Mouse (Mus musculus): ENCODE results near the gene Tfb2m.
A peak's percentile ranks its signal among the peaks of the same experiment; 100 is the strongest.

The Tfb2m gene

DNA sequence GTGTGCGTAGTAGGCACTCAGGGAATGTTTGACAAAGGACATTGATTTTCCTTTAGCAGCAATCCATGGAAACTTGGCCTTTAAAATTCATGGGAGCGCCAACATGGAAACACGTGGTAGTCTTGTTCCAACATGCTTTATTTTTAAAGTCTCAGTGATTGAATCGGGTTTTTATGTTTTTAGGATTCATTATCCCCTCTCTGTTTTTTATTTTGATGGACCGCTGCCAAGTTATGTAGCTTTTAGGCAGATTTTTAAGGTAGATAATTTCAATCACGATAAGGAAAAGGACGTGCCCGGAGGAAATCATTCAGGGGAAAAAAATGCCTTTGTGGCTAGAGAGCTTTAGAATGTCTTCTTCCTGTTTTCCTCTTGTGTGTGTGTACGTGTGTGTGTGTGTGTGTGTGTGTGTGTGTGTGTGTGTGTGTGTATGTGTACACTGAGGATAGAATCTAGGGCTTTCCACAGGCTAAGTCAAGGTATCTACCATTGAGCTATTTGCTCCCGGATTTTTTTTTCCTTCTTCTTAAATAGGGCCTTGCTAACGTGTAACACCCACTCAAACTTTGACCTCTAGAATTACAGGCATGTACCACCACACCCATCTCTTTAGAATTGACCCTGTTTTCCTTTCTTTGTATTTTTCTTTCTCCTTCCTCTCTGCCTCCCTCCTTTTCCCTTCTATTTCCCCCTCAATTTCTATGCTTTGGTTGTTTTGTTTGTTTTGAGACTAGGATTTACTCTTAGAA lies 13.6 kb upstream of the Tfb2m start:
- no peak for DNase-seq (ENCODE audit: low spot score in 2 of 2)

- no peak for DNase-seq (ENCODE audit: low spot score in 2 of 2)
These were observed 10.9 kb upstream of the Tfb2m start for GRCm38 (mm10) chr1:179556921-179557320.

- DNase-seq (ENCODE audit: low spot score in 2 of 2) = no peak
These were observed 7.9 kb upstream of the Tfb2m start for GRCm38 (mm10) chr1:179553949-179554347.

DNA sequence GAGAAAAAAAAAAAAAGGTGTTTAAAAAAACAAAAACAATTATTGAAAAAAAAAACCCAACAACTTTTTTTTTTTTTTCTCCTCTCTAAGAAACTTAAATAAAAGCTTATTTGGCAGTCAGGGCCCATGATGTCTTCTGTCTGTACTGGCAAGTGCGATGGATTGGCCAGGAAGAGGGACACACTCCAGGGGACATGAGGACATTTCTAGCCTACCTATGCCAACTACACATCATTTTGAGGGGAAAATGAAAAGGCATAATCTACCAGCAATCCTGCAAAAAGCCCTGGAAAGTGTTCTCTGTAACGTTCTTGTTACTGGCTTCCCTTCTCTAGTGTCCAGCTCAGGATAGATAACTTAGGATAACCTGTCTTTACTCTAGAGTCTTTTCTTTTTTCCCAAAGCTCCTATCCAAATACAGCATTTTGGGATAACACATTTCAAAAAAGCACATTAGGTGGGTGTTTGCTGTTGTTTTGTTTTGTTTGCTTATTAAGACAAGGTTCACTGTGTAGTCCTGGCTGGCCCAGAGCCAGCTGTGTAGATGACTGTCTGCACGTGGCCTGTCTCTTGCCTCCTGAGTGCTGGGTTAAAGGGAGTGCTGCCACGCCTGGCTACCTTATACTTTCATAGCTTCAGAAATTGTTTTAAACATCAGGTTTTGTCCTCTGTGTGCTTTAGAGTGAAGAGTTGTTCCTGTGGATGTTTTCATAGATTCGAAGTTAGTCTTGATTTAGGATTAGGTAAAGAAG lies 7.3 kb upstream of the Tfb2m start:
- no peak for DNase-seq (ENCODE audit: low spot score in 2 of 2)

GRCm38 (mm10) chr1:179552751-179553150 lies 6.7 kb upstream of the Tfb2m start:
- no peak for DNase-seq (ENCODE audit: low spot score in 2 of 2)

DNA sequence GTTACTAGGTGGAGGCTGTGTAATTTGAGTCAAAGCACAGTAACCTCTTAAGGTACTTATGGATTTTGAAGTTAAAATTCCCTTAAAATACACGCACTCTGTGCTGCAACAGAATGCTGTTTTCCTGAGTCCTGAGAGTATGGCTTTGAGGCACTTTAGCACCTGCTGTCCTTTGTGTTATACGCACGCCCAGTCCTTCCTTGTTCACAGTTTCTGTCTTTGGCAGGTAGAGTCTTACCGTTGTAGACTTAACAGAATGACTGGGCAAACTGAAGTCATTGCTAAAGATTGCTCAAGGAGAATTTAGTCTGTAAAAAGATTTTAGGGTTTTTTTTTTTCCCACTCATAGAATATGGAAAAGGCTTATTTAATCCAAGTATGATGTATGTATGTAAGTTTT lies 5.9 kb upstream of the Tfb2m start:
- DNase-seq (ENCODE audit: low spot score in 2 of 2) = no peak

- peak in 1 of 2 experiments; percentile 39 for DNase-seq (ENCODE audit: low spot score in 2 of 2)
These were observed 5.3 kb upstream of the Tfb2m start for GRCm38 (mm10) chr1:179551336-179551735.

GRCm38 (mm10) chr1:179548996-179549752 lies 3.1 kb upstream of the Tfb2m start:
- no peak for DNase-seq (ENCODE audit: low spot score in 2 of 2)

- DNase-seq (ENCODE audit: low spot score in 2 of 2) = no peak
These were observed 2.2 kb upstream of the Tfb2m start for GRCm38 (mm10) chr1:179548220-179548619.

GRCm38 (mm10) chr1:179547176-179547575 lies 1.1 kb upstream of the Tfb2m start:
- DNase-seq (ENCODE audit: low spot score in 2 of 2) = no peak

DNA sequence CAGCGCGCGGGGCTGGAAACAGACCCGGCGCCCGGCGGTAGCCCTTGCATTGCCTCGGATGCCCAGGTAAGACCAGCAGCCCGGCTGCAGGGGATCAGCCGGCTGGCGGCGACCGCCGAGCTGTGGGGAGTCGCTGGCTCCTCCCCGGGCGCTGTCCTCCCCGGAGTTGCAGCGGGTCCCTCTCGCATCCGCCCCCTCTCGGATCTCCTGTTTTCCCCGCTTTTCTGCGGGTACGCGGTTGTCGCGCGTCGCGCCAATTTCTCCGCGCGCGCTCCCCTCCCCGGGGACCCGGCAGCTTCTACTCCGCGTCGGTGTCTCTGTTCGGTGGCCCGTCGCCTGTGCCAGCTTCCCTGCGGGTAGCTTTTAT lies 467 bp upstream of the Tfb2m start:
- DNase-seq (ENCODE audit: low spot score in 2 of 2) = no peak

DNA sequence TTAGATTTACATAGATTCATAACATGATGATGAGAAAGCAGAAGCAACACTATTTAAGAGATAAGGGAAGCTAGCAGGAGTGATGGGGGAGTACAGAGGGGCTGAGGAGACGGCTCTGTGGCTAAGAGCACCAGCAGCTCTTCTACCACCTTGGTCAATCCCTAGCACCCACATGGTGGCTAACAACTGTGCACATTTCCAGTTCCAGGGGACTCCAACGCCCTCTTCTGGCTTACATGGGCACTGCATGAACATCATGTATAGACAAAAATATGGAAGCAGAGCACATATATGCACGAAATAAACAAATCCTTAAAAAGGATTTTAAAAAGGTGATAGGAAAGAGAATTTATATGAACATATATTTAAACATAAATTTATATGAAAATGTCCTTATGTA lies 4.6 kb downstream of the Tfb2m start:
- no peak for DNase-seq (ENCODE audit: low spot score in 2 of 2)

- DNase-seq (ENCODE audit: low spot score in 2 of 2) = no peak
These were observed 6.2 kb downstream of the Tfb2m start for GRCm38 (mm10) chr1:179539887-179540286.

DNA sequence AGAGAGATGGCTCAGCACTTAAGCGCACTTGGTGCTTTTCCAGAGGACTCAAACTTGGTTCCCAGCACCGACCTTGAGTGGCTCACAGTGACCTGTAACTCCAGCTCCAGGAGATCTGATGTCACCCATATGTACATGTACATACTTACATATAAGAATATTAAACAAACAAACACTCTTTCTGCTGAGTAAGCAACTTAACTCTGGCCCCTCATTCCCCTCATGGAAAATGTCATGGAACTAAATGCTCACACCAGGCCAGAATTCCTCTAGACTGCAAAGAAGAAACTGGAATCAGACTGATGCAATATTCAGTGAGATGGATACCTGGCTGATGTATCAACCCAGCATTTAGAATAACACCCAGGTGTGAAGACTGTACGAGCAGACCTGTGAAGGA lies 7.0 kb downstream of the Tfb2m start:
- DNase-seq (ENCODE audit: low spot score in 2 of 2) = no peak

- no peak for DNase-seq (ENCODE audit: low spot score in 2 of 2)
These were observed 26.2 kb downstream of the Tfb2m start for GRCm38 (mm10) chr1:179519901-179520300.

- DNase-seq (ENCODE audit: low spot score in 2 of 2) = peak; percentile 82 to 84
These were observed 28.2 kb downstream of the Tfb2m start, which contains the start of gene Smyd3 for GRCm38 (mm10) chr1:179517713-179518465. Gene Smyd3, minus strand, starts transcription at chr1:179518041.

DNA sequence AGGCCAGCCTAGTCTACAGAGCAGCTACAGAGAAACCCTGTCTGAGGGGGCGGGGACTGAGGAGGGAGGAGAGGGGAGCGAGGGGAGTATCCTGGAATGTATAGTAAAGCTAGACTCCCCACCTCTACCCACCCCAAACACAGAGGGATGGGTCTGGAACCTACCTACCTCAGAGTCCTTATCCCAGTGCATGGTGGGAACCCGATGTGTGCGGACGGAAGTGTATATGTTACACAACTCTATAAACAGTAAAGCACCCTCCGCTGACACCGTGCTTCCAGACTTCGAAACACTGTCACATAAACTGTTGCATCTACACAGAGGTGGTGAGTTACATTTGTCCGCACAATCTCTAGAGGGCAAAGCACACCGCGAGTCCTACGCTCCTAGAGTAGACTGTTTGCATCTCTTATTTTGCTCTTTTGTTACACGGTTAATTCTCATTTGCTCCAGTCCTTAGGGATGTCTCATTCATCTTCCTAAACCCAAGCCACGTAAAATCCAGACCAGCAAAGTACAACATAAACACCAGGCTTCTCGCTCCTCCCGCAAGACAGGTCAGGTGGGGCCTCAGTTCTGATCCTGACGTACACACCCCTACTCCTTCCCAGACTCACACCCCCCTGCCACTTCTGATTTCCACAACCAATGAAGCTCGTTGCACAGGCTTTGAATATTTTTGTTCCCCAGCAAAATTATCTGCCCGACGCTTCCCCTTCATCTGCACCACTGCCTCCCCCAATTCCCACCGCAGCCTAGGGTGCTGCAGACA lies 28.9 kb downstream of the Tfb2m start:
- no peak for DNase-seq (ENCODE audit: low spot score in 2 of 2)

- DNase-seq (ENCODE audit: low spot score in 2 of 2) = no peak
These were observed 34.2 kb downstream of the Tfb2m start for GRCm38 (mm10) chr1:179511895-179512294.

DNA sequence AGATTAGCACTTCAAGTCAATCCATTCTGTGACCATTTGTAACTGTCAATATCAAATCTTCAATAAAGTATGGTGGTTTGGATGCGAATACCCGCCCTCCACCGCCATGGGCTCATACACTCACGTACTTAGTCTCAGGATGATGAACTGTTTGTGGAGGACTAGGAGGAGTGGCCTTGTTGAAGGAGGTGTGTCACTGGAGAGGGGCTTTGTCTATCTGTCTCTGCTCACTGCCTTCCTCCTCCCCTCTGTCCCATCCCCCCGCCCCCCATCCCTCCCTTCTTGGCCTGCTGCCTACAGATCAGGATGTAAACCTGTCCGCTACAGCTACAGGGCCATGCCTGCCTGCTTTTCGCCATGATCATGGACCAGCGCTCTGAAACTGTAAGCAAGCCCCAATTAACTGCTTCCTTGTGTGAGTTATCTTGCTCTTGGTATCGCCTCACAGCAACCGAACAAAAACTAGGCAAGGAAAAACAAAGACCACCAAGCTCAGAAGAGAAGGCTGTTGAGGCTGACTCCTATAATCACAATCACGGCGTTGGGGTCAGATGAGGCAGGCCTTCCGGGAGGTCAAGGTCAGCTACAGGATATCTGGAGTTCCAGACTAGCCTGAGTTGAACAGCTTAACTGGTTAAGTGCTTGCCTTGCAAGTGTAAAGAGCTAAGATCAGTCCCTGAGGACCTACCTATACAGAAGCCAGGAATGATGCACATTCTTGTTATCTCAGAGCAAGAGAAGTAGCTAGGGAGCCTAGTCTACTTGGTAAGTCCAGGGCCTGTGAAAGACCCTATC lies 35.3 kb downstream of the Tfb2m start:
- no peak for DNase-seq (ENCODE audit: low spot score in 2 of 2)
